Mouse (Mus musculus): ENCODE measurements around the gene Hoxb6.

GRCm38 (mm10) chr11:96337026-96337425 is 44.8 kb downstream of the Hoxb6 start:
- no peak for TF ChIP-seq CTCF (IDR thresholded peaks at IDR 0.05 in 2 of 3, conservative IDR thresholded peaks at IDR 0.05 in 1 of 3; ENCODE audit: control insufficient read depth in 1 of 3, insufficient read depth in 1 of 3, low read depth in 2 of 3, low read length in 3 of 3, poor library complexity in 1 of 3, severe bottlenecking in 1 of 3)
- no peak for TF ChIP-seq KAT2A (conservative IDR thresholded peaks at IDR 0.05; ENCODE audit: low read depth, low read length)
- TF ChIP-seq UBTF (IDR thresholded peaks at IDR 0.05; ENCODE audit: borderline replicate concordance, insufficient read depth, low read depth, low read length) = no peak
- no peak for TF ChIP-seq NELFE (IDR thresholded peaks at IDR 0.05; ENCODE audit: low read depth, low read length)
- TF ChIP-seq ZNF384 (IDR thresholded peaks at IDR 0.05; ENCODE audit: low read depth, low read length) = no peak
- TF ChIP-seq RCOR1 (IDR thresholded peaks at IDR 0.05; ENCODE audit: low read depth, low read length) = no peak
